Mouse (Mus musculus): Measurements from ENCODE around the gene Zfp991. TPM values are rescaled to one million over a fixed set of nuclear protein-coding genes. Genes with fewer than 3 reads are reported as not detected.
"Not testable (repeated sequence)": the region's sequence is repeated elsewhere in the genome, so short reads cannot be mapped to it uniquely, and the experiment has no call there.

Gene Zfp991
- polyA plus RNA-seq, 1 experiment = 0.05 TPM

GRCm38 (mm10) chr4:147220226-147220625 lies 88.4 kb downstream of the Zfp991 start:
- H3K36me3 ChIP-seq (ENCODE audit: control insufficient read depth, insufficient read depth, low read length); H3K27me3 ChIP-seq (replicated peaks; ENCODE audit: control insufficient read depth, insufficient read depth, low read length); H3K4me3 ChIP-seq (ENCODE audit: insufficient read depth, low read depth, low read length); H3K27ac ChIP-seq (ENCODE audit: insufficient read depth, low read depth, low read length); H3K4me1 ChIP-seq (ENCODE audit: control insufficient read depth, insufficient read depth, low read length): not testable (repeated sequence)
- peak; percentile 10 for DNase-seq
- WGBS = 82% methylated on average over 17 of the region's 20 CpGs

DNA sequence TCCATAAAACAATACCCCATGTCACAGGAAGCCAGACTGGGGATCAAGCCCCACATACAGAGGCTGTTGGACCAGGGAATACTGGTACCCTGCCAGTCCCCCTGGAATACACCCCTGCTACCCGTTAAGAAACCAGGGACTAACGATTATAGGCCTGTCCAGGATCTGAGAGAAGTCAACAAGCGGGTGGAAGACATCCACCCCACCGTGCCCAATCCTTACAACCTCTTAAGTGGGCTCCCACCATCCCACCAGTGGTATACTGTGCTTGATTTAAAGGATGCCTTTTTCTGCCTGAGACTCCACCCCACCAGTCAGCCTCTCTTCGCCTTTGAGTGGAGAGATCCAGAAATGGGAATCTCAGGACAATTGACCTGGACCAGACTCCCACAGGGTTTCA lies 90.2 kb downstream of the Zfp991 start:
- not testable (repeated sequence) for H3K4me3 ChIP-seq (ENCODE audit: insufficient read depth, low read depth, low read length); H3K27ac ChIP-seq (ENCODE audit: insufficient read depth, low read depth, low read length); H3K36me3 ChIP-seq (ENCODE audit: control insufficient read depth, insufficient read depth, low read length); DNase-seq; H3K27me3 ChIP-seq (replicated peaks; ENCODE audit: control insufficient read depth, insufficient read depth, low read length); H3K4me1 ChIP-seq (ENCODE audit: control insufficient read depth, insufficient read depth, low read length)
- WGBS = 92% methylated on average over 5 of the region's 5 CpGs

DNA sequence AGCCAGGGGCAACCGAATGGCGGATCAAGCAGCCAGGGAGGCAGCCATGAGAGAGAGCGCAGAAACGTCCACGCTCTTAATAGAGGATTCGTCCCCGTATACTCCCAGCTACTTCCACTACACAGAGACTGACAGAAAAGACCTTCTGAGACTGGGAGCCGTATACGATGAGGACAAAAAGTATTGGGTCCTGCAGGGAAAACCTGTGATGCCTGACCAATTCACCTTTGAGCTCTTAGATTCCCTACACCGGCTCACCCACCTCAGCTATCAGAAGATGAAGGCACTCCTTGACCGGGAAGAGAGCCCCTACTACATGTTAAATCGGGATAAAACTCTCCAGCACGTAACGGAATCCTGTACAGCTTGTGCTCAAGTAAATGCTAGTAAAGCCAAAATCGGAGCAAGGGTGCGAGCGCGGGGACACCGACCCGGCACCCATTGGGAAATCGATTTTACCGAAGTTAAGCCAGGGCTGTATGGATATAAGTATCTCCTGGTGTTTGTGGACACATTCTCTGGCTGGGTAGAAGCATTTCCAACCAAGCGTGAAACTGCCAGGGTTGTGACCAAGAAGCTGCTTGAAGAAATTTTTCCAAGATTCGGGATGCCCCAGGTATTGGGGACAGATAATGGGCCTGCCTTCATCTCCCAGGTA lies 92.1 kb downstream of the Zfp991 start:
- DNase-seq = peak; percentile 53
- 95% methylated on average over 24 of the region's 24 CpGs for WGBS
- not testable (repeated sequence) for H3K36me3 ChIP-seq (ENCODE audit: control insufficient read depth, insufficient read depth, low read length); H3K4me3 ChIP-seq (ENCODE audit: insufficient read depth, low read depth, low read length); H3K27ac ChIP-seq (ENCODE audit: insufficient read depth, low read depth, low read length); H3K27me3 ChIP-seq (replicated peaks; ENCODE audit: control insufficient read depth, insufficient read depth, low read length); H3K4me1 ChIP-seq (ENCODE audit: control insufficient read depth, insufficient read depth, low read length)

DNA sequence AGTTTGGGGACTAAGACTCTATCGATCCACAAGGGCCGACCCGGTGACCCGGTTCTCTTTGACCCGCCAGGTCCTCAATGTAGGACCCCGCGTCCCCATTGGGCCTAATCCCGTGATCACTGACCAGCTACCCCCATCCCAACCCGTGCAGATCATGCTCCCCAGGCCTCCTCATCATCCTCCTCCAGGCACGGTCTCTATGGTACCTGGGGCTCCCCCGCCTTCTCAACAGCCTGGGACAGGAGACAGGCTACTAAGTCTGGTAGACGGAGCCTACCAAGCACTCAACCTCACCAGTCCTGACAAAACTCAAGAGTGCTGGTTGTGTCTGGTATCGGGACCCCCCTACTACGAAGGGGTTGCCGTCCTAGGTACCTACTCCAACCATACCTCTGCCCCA lies 93.8 kb downstream of the Zfp991 start:
- DNase-seq; H3K4me3 ChIP-seq (ENCODE audit: insufficient read depth, low read depth, low read length); H3K27ac ChIP-seq (ENCODE audit: insufficient read depth, low read depth, low read length); H3K27me3 ChIP-seq (replicated peaks; ENCODE audit: control insufficient read depth, insufficient read depth, low read length); H3K4me1 ChIP-seq (ENCODE audit: control insufficient read depth, insufficient read depth, low read length); H3K36me3 ChIP-seq (ENCODE audit: control insufficient read depth, insufficient read depth, low read length): not testable (repeated sequence)
- WGBS = 91% methylated on average over 10 of the region's 15 CpGs

DNA sequence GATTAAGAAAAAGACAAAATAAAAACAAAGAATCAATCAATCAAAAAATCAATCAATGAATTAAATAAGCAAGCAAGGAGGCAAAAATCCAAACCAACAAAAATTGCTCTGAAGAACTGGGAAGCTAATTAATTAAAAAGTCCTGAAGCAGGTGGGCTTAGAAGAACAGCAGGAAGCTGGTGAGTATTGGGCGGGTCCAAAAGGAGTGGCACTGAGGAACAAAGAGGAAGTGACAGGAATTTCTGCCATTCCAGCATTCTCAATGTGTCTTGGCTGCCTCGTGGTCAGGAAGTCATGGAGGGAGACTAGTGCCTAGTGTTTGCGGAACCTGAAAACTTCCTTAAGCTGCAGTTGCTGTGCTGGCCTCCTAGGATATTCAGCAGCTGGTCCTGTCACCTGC lies 98.2 kb downstream of the Zfp991 start:
- H3K4me1 ChIP-seq (ENCODE audit: control insufficient read depth, insufficient read depth, low read length); H3K27ac ChIP-seq (ENCODE audit: insufficient read depth, low read depth, low read length); H3K36me3 ChIP-seq (ENCODE audit: control insufficient read depth, insufficient read depth, low read length); H3K27me3 ChIP-seq (replicated peaks; ENCODE audit: control insufficient read depth, insufficient read depth, low read length); H3K4me3 ChIP-seq (ENCODE audit: insufficient read depth, low read depth, low read length); DNase-seq: not testable (repeated sequence)
- 78% methylated on average over 3 of the region's 3 CpGs for WGBS

Other genes with a start within 250 kb of the Zfp991 start
- gene Gm21411, start 222.4 kb upstream of the Zfp991 start, polyA plus RNA-seq (2012; rRNA removed) = 0.11 TPM in 1 of 2 replicates, not detected in the other
- not detected in 2 replicates for gene Zfp989, start 160.1 kb upstream of the Zfp991 start, polyA plus RNA-seq (2012; rRNA removed)
- 0.03 and 0.09 TPM in 2 replicates for gene Rex2, start 110.2 kb upstream of the Zfp991 start, polyA plus RNA-seq (2012; rRNA removed)
- not detected in 2 replicates for gene Zfp988, start 173.6 kb downstream of the Zfp991 start, polyA plus RNA-seq (2012; rRNA removed)
- gene Zfp978, start 229.3 kb downstream of the Zfp991 start, polyA plus RNA-seq (2012; rRNA removed) = not detected in 2 replicates

Measured in kidney, adult 2 months (tissue).